Mouse (Mus musculus) forebrain, embryonic 12.5 days (tissue): ENCODE data around the gene Gc. TPM values are rescaled to one million over a fixed set of nuclear protein-coding genes. Genes with fewer than 3 reads are reported as not detected.

Experiments used
- ATAC-seq: fragments of 200-750 bp; cut with Nextera tagmentation; 2 replicates; pipeline ENCODE4 v1.8.0; 2017; ENCODE audit warnings: moderate TSS enrichment; ENCODE audit not compliant: low FRiP score
- H3K27ac ChIP-seq: fragments of 300-500 bp; sonication (generic); 2 replicates; pipeline ENCODE4 v1.5.1; 2016; ENCODE audit warnings: mild to moderate bottlenecking
- H3K27me3 ChIP-seq: fragments of 300-500 bp; sonication (generic); 2 replicates; pipeline ENCODE4 v1.6.1; 2016; ENCODE audit warnings: mild to moderate bottlenecking
- H3K36me3 ChIP-seq: fragments of 300-500 bp; sonication (generic); replicated peaks from 2 replicates; pipeline ENCODE4 v1.6.1; 2016; ENCODE audit warnings: mild to moderate bottlenecking
- H3K4me1 ChIP-seq: fragments of 300-500 bp; sonication (generic); 2 replicates; pipeline ENCODE4 v1.6.1; 2016
- H3K4me2 ChIP-seq: fragments of 300-500 bp; sonication (generic); 2 replicates; pipeline ENCODE4 v1.6.1; 2016; ENCODE audit warnings: mild to moderate bottlenecking, moderate library complexity
- H3K4me3 ChIP-seq: fragments of 300-500 bp; sonication (generic); replicated peaks from 2 replicates; pipeline ENCODE4 v1.5.1; 2016; ENCODE audit warnings: mild to moderate bottlenecking
- H3K9ac ChIP-seq: fragments of 300-500 bp; sonication (generic); 2 replicates; pipeline ENCODE4 v1.6.1; 2016; ENCODE audit warnings: mild to moderate bottlenecking
- H3K9me3 ChIP-seq: fragments of 300-500 bp; sonication (generic); 2 replicates; pipeline ENCODE4 v1.6.1; 2016
- WGBS: fragments of 180-500 bp; shearing (Covaris S2); methylation state at CpG from one replicate; pipeline ENCODE4 v1.1.7; 2016; 5-methylcytosine and 5-hydroxymethylcytosine counted together
- polyA plus RNA-seq: library from polyadenylated mRNA; unstranded; fragments of >200 nt; fragmentation: Nextera tagmentation; extraction: Ambion mirVana; gene quantifications from 2 replicates; pipeline ENCODE4 v1.2.1, GENCODE M21; 2016

Gc gene
- polyA plus RNA-seq, 1 experiment from 2014 or later: not detected

- Histone ChIP-seq H3K4me2 (no peak overlapping the region), H3K36me3 (no peaks in the 10 kb centered on the region), H3K4me3 (no peak overlapping the region), H3K27ac (no peak overlapping the region), H3K27me3 (no peaks in the 10 kb centered on the region), H3K4me1 (no peaks in the 10 kb centered on the region), H3K9me3 (no peaks in the 10 kb centered on the region), H3K9ac (no peak overlapping the region)
- peak; percentile 27; the same call in 1 of the 2 replicates for ATAC-seq
- WGBS: 82% methylated on average over 4 of the region's 4 CpGs
These were observed 13.3 kb downstream of the Gc start for GRCm38 (mm10) chr5:89444360-89444759.

DNA sequence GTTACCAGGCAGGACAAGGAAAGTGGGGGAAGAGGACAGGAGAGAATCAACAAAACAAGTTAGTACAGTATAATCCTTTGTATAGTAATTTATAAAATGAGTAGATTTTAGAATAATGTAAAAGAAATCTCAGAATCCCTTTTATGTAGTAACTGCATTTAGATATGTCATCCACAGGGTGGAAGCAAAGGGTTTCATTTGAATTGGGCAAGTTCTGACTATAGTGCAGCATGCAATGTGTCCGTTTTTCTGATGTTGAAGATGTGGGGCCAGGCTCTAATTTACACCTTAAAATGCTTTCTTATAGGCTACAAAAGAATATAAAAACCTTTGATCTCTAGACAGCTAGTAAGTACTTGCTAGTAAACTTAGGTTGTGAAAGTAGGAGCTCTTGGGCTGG, 46.2 kb downstream of the Gc start:
- H3K4me1 ChIP-seq: no peaks in the 10 kb centered on the region
- H3K4me2 ChIP-seq: no peak overlapping the region
- no peak overlapping the region for H3K9ac ChIP-seq
- H3K27me3 ChIP-seq: no peaks in the 10 kb centered on the region
- no peaks in the 10 kb centered on the region for H3K9me3 ChIP-seq
- ATAC-seq: no peak
- WGBS: 66% methylated on average over 1 of the region's 1 CpGs
- H3K27ac ChIP-seq: no peak overlapping the region
- no peak overlapping the region for H3K4me3 ChIP-seq
- no peaks in the 10 kb centered on the region for H3K36me3 ChIP-seq

GRCm38 (mm10) chr5:89407376-89408082, 50.2 kb downstream of the Gc start:
- H3K4me1 ChIP-seq: no peaks in the 10 kb centered on the region
- no peak for ATAC-seq

DNA sequence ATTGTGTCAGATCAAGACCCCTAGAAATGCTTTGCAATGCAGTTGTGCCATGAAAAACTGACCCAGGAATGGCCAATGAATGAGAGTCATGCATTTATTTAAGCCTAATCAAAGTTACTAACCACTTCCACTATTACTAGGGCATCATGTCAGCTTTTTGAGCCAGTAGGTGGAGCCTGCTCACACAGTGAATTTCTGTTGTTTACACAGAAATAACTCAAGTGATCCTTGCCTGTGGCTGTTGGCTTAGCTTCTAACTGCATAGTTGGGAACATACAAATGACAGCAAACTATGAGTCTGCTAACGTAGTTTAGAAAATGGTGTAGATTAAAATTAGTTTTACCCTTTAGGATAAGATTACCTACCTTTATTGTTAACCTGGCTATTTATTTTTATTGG, 52.6 kb downstream of the Gc start:
- no peaks in the 10 kb centered on the region for H3K36me3 ChIP-seq
- H3K27ac ChIP-seq: no peak overlapping the region
- no peak overlapping the region for H3K9ac ChIP-seq
- H3K4me2 ChIP-seq: no peak overlapping the region
- 80% methylated on average over 1 of the region's 1 CpGs for WGBS
- H3K4me3 ChIP-seq: no peak overlapping the region
- no peak for ATAC-seq
- no peaks in the 10 kb centered on the region for H3K27me3 ChIP-seq
- no peaks in the 10 kb centered on the region for H3K4me1 ChIP-seq
- H3K9me3 ChIP-seq: no peaks in the 10 kb centered on the region

More at GRCm38 (mm10) chr5:89407376-89408082, 50.2 kb downstream of the Gc start:
- Histone ChIP-seq H3K9me3 (no peaks in the 10 kb centered on the region), H3K36me3 (no peaks in the 10 kb centered on the region), H3K4me3 (no peak overlapping the region), H3K27ac (no peak overlapping the region), H3K27me3 (no peaks in the 10 kb centered on the region), H3K9ac (no peak overlapping the region), H3K4me2 (no peak overlapping the region)

DNA sequence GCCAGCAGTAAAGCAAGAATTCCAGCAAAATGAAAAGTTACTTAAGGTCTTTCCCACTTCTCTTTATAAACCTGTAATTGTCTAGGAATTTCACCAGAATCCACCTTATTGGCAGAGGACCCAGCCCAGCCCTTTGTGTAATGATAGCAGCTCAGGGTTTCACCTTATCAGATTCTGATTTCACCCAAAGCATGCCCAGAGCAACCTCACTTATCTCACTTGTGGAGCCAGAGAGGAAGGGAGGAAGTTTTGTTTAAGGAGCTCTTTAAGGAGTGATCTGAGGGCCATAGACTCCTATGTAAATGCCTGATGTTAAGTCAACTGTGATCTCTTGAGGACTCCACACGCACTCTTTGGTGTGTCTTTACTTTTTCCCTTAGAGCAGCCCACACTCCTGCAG, 67.3 kb downstream of the Gc start:
- no peaks in the 10 kb centered on the region for H3K36me3 ChIP-seq
- H3K27ac ChIP-seq: no peak overlapping the region
- peaks cover 5% of the 10 kb centered on the region; the same call in 1 of the 2 replicates for H3K9me3 ChIP-seq
- no peaks in the 10 kb centered on the region for H3K27me3 ChIP-seq
- no peak overlapping the region for H3K4me2 ChIP-seq
- H3K4me1 ChIP-seq: no peaks in the 10 kb centered on the region
- no peak overlapping the region for H3K9ac ChIP-seq
- WGBS: 66% methylated on average over 1 of the region's 1 CpGs
- H3K4me3 ChIP-seq: no peak overlapping the region
- no peak for ATAC-seq

DNA sequence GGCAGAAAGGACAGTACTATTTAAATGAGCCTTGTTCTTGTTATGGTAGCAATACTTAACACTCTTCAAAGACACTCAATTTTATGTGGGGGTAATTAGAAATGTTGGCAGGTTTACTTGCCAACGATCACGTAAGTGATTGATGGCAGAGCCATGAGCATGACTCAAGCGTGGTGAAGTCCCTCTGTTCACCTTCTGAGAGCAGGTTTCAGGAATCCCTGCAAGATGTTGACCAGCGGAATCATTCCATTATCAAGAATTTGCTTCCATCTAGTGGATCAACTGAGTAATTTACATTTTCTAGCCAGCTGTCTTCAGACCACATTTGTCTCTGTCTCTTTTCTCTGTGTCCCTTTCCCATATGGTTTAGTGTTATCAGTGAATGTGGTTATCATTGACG, 73.5 kb downstream of the Gc start:
- WGBS: 50% methylated on average over 5 of the region's 5 CpGs
- H3K4me3 ChIP-seq: no peak overlapping the region

DNA sequence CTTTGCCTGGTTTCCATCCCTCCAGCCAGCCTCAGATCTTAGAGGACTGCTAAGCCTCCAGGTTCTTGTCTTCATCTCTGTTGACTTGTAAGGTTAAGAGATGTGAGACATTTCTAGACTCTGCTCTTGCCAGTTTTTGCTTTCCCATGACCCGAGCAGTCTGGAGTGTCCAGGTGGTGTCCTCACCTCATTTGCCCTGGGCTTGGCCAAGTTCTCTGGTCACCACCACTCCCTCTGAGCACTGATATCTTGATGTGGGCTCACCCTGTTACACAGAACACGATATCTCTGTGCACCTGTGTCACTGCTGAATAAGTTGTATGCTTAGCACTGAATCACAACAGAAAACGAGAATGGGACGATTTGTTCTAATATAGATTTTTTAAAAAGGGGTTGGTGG, 76.4 kb downstream of the Gc start:
- Histone ChIP-seq H3K4me1 (no peaks in the 10 kb centered on the region), H3K27me3 (no peaks in the 10 kb centered on the region), H3K4me3 (no peak overlapping the region), H3K9ac (no peak overlapping the region), H3K27ac (no peak overlapping the region), H3K9me3 (no peaks in the 10 kb centered on the region), H3K4me2 (no peak overlapping the region), H3K36me3 (no peaks in the 10 kb centered on the region)
- 88% methylated on average over 4 of the region's 4 CpGs for WGBS
- no peak for ATAC-seq

More for the DNA sequence above, 73.5 kb downstream of the Gc start:
- H3K36me3 ChIP-seq: no peaks in the 10 kb centered on the region
- no peaks in the 10 kb centered on the region for H3K9me3 ChIP-seq
- ATAC-seq: peak; percentile 81
- H3K9ac ChIP-seq: no peak overlapping the region
- H3K4me1 ChIP-seq: no peaks in the 10 kb centered on the region
- no peak overlapping the region for H3K4me2 ChIP-seq
- H3K27ac ChIP-seq: no peak overlapping the region
- no peaks in the 10 kb centered on the region for H3K27me3 ChIP-seq

- 56% methylated on average over 1 of the region's 1 CpGs for WGBS
- H3K9ac ChIP-seq: no peak overlapping the region
These were observed 87.6 kb downstream of the Gc start for GRCm38 (mm10) chr5:89370140-89370539.

DNA sequence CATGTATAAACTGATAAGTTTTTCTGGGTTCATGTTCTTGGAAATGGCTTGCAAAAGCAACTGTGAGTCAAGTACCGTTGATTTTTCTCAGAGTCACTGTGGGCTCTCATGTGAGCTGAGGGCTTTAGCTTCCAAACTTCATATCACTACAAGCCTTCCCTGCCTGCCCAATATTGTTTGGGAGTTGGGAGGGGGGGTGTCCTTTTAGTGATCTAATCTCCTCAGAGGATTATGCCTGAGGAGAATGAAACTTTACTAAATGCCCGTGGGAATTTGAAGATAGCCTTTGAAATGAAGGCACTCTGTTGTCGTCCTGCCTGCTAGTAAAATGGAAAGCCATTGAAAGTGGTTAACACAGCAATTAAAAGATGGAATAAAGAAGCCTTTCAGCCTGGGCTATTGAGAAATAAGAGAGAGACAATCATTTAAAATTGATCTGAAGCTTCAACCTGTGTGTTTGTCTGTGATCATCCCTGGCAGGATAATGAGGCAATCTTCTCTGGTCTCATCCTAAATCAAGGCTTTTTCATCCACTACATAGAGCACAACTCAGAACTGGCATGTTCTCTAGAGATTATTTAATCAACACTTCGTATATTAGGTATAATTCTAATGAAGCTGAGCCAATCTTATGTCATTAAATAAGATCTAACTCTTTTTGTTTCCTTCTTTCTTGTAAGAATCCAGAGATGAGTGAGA, 89.5 kb downstream of the Gc start:
- no peak overlapping the region for H3K4me3 ChIP-seq
- 22% methylated on average over 4 of the region's 4 CpGs for WGBS
- peak; percentile 39; the same call in 1 of the 2 replicates for ATAC-seq
- no peak overlapping the region for H3K4me2 ChIP-seq
- H3K36me3 ChIP-seq: no peaks in the 10 kb centered on the region
- peaks cover 7% of the 10 kb centered on the region for H3K4me1 ChIP-seq
- no peaks in the 10 kb centered on the region for H3K27me3 ChIP-seq
- no peak overlapping the region for H3K9ac ChIP-seq
- H3K27ac ChIP-seq: no peak overlapping the region
- no peaks in the 10 kb centered on the region for H3K9me3 ChIP-seq

More at GRCm38 (mm10) chr5:89370140-89370539, 87.6 kb downstream of the Gc start:
- no peaks in the 10 kb centered on the region for H3K27me3 ChIP-seq
- no peak overlapping the region for H3K4me2 ChIP-seq
- peaks cover 7% of the 10 kb centered on the region for H3K4me1 ChIP-seq
- H3K9me3 ChIP-seq: no peaks in the 10 kb centered on the region
- no peak for ATAC-seq
- no peak overlapping the region for H3K27ac ChIP-seq
- H3K4me3 ChIP-seq: no peak overlapping the region
- H3K36me3 ChIP-seq: no peaks in the 10 kb centered on the region

Other genes with a start within 250 kb of the Gc start
- 0.15 TPM in 1 of 2 replicates, not detected in the other for gene Npffr2, start 69.5 kb upstream of the Gc start, polyA plus RNA-seq